21 mouse cellular contexts compared by ENCODE assay signal in the genomic region with DNA sequence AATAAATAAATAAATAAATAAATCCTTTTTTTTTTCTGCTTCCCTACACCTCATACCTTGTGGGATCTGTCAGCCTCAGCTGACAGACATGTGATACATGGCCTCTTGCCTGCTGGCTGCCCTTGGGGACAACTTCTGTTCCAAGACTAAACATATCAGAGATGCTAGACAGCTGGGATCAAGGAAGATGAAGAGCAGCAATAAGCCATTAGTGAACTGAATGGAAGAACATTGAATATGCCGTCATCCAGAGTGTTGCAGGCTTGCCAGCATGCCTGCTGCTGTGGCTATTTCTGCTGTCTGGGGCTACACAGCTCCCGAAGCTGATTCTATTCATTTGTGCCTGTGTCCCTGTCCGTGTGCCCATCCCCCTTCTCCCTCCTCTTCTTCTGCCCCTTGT. TPM values are rescaled to one million over a fixed set of nuclear protein-coding genes. Genes with fewer than 3 reads are reported as not detected.
A peak's percentile ranks its signal among the peaks of the same experiment; 100 is the strongest.
DNase-seq lines count a peak whose midpoint lies in the region; ATAC-seq and TF ChIP-seq lines count a peak whose summit lies in the region.
"Had no signal": no experiment of that assay in that cellular context is flagged by ENCODE, and none has a peak within 500 bp of the region (broad histone marks: within the 10 kb centered on the region; RNA-seq: fewer than 3 reads in every experiment).

No protein-coding gene starts in this region.

- no peaks in the 10 kb centered on the region for H3K79me2 ChIP-seq in heart, adult 2 months (replicated peaks; ENCODE audit: control insufficient read depth, insufficient read depth, low read length)

- peak overlapping the region; percentile 75 for H3K27ac ChIP-seq in heart, adult 2 months
- H3K27ac ChIP-seq in heart, embryonic 11.5 days (ENCODE audit: low read depth, low read length): no peak overlapping the region
- no peak overlapping the region for H3K27ac ChIP-seq in heart, embryonic 15.5 days
- no peak overlapping the region for H3K27ac ChIP-seq in thymus, adult 2 months (ENCODE audit: control insufficient read depth, insufficient read depth, low read length)
- H3K27ac ChIP-seq: forebrain, embryonic 15.5 days; hindbrain, postnatal 0 days; limb, embryonic 13.5 days; liver, embryonic 13.5 days; midbrain, embryonic 10.5 days; neural tube, embryonic 12.5 days had no signal

- TF ChIP-seq CTCF in heart, adult 2 months (IDR thresholded peaks at IDR 0.05): no peak
- TF ChIP-seq CTCF in thymus, adult 2 months (IDR thresholded peaks at IDR 0.05; ENCODE audit: borderline replicate concordance, control insufficient read depth, extremely low read depth, insufficient read depth, low read length, poor library complexity): no peak

- peak; percentile 65 to 76 for DNase-seq in heart, adult 2 months
- peak; percentile 63 to 76 for DNase-seq in gastrocnemius, adult 8-10 months (ENCODE audit: low spot score in 2 of 2)
- DNase-seq in lung, postnatal 10 days: peak; percentile 62
- DNase-seq in thymus, adult 2 months: no peak
- DNase-seq in ovary, adult 18-20 months (ENCODE audit: low spot score): no peak
- DNase-seq: adrenal gland, postnatal 10 days; cerebellum, postnatal 25 days; embryo, embryonic 11 days; liver, embryonic 13.5 days; spleen, adult 18-20 months; thymus, postnatal 4 days had no signal

- intact Hi-C loops in heart, adult 2 months (cut with DNase I): no loop called here

- ATAC-seq in heart, embryonic 11.5 days (replicated peaks; ENCODE audit: insufficient number of reproducible peaks, low FRiP score, low TSS enrichment): no peak
- ATAC-seq in heart, embryonic 15.5 days (replicated peaks; ENCODE audit: insufficient number of reproducible peaks, insufficient read depth, low FRiP score, low read depth): peak; percentile 55; the same call in 1 of the 2 replicates
- no peak for ATAC-seq in activated CD4-positive, CD25-positive, alpha-beta regulatory T cell, adult 4 months
- ATAC-seq: forebrain, embryonic 15.5 days; hindbrain, postnatal 0 days; intestine, postnatal 0 days had no signal

- no peaks in the 10 kb centered on the region for H3K36me3 ChIP-seq in heart, adult 2 months (ENCODE audit: control insufficient read depth, insufficient read depth, low read length)
- H3K36me3 ChIP-seq in heart, embryonic 11.5 days (ENCODE audit: control insufficient read depth, insufficient read depth, low read length): no peaks in the 10 kb centered on the region
- no peaks in the 10 kb centered on the region for H3K36me3 ChIP-seq in heart, embryonic 15.5 days
- no peaks in the 10 kb centered on the region for H3K36me3 ChIP-seq in thymus, adult 2 months (ENCODE audit: control insufficient read depth, insufficient read depth, low read length)
- H3K36me3 ChIP-seq: forebrain, embryonic 15.5 days; limb, embryonic 13.5 days; liver, embryonic 13.5 days; midbrain, embryonic 10.5 days; neural tube, embryonic 12.5 days had no signal

- no peak overlapping the region for H3K4me3 ChIP-seq in heart, adult 2 months
- H3K4me3 ChIP-seq in heart, embryonic 11.5 days (ENCODE audit: low read depth, low read length): no peak overlapping the region
- no peak overlapping the region for H3K4me3 ChIP-seq in heart, embryonic 15.5 days
- no peak overlapping the region for H3K4me3 ChIP-seq in thymus, adult 2 months (ENCODE audit: control insufficient read depth, insufficient read depth, low read length)
- H3K4me3 ChIP-seq: forebrain, embryonic 15.5 days; limb, embryonic 13.5 days; liver, embryonic 13.5 days; midbrain, embryonic 10.5 days; neural tube, embryonic 12.5 days had no signal

- no peak overlapping the region for H3K9ac ChIP-seq in heart, adult 2 months (ENCODE audit: low read depth, low read length)
- no peak overlapping the region for H3K9ac ChIP-seq in heart, embryonic 11.5 days (ENCODE audit: low read depth, low read length)
- H3K9ac ChIP-seq in heart, embryonic 15.5 days: no peak overlapping the region
- H3K9ac ChIP-seq: forebrain, embryonic 15.5 days; limb, embryonic 13.5 days; liver, embryonic 13.5 days; neural tube, embryonic 12.5 days had no signal

- TF ChIP-seq POLR2A in heart, adult 2 months (IDR thresholded peaks at IDR 0.05; ENCODE audit: insufficient read depth, low read depth, low read length): no peak
- TF ChIP-seq POLR2A in thymus, adult 2 months (IDR thresholded peaks at IDR 0.05; ENCODE audit: control insufficient read depth, extremely low read depth, insufficient read depth, low read length, poor library complexity): no peak

- WGBS in heart, adult 2 months: 41% methylated on average over 3 of the region's 3 CpGs
- 79% methylated on average over 3 of the region's 3 CpGs for WGBS in heart, embryonic 11.5 days (ENCODE audit: insufficient replicate concordance)
- WGBS in heart, embryonic 15.5 days: 60% methylated on average over 3 of the region's 3 CpGs
- 89% methylated on average over 3 of the region's 3 CpGs for WGBS in thymus, adult 2 months

- no peaks in the 10 kb centered on the region for H3K4me1 ChIP-seq in heart, adult 2 months (ENCODE audit: control insufficient read depth, insufficient read depth, low read length)
- no peaks in the 10 kb centered on the region for H3K4me1 ChIP-seq in heart, embryonic 11.5 days (ENCODE audit: control insufficient read depth, insufficient read depth, low read length)
- no peaks in the 10 kb centered on the region for H3K4me1 ChIP-seq in heart, embryonic 15.5 days (replicated peaks)
- H3K4me1 ChIP-seq in thymus, adult 2 months (replicated peaks; ENCODE audit: control insufficient read depth, insufficient read depth, low read length): no peaks in the 10 kb centered on the region
- H3K4me1 ChIP-seq: forebrain, embryonic 15.5 days; limb, embryonic 13.5 days; midbrain, embryonic 10.5 days; neural tube, embryonic 12.5 days had no signal

- peak; percentile 95 for TF ChIP-seq EP300 in heart, adult 2 months (IDR thresholded peaks at IDR 0.05; ENCODE audit: insufficient read depth, low read depth, low read length)

- H3K4me2 ChIP-seq in heart, embryonic 11.5 days: no peak overlapping the region
- no peak overlapping the region for H3K4me2 ChIP-seq in heart, embryonic 15.5 days
- H3K4me2 ChIP-seq: forebrain, embryonic 15.5 days; limb, embryonic 13.5 days; liver, embryonic 13.5 days; neural tube, embryonic 12.5 days had no signal

- no peaks in the 10 kb centered on the region for H3K27me3 ChIP-seq in heart, adult 2 months (ENCODE audit: control insufficient read depth, insufficient read depth, low read length)
- no peaks in the 10 kb centered on the region for H3K27me3 ChIP-seq in heart, embryonic 11.5 days (ENCODE audit: control insufficient read depth, insufficient read depth, low read length)
- no peaks in the 10 kb centered on the region; the same call in 1 of the 2 replicates for H3K27me3 ChIP-seq in heart, embryonic 15.5 days
- H3K27me3 ChIP-seq in thymus, adult 2 months (ENCODE audit: control insufficient read depth, insufficient read depth, low read length): no peaks in the 10 kb centered on the region
- H3K27me3 ChIP-seq: forebrain, embryonic 15.5 days; liver, embryonic 13.5 days; neural tube, embryonic 12.5 days had no signal

- H3K9me3 ChIP-seq in heart, embryonic 11.5 days (replicated peaks; ENCODE audit: control insufficient read depth, low read length): no peaks in the 10 kb centered on the region
- no peaks in the 10 kb centered on the region; the same call in 1 of the 2 replicates for H3K9me3 ChIP-seq in heart, embryonic 15.5 days (replicated peaks)
- H3K9me3 ChIP-seq: forebrain, embryonic 15.5 days; liver, embryonic 13.5 days; neural tube, embryonic 12.5 days had no signal

RNA-seq across cellular contexts. Expression of a gene that starts 8.3 kb away (rescaled TPM):
- total RNA-seq in heart, adult 2 months (2021): 10 to 100 TPM; 85.5 to 96.6 TPM
- polyA plus RNA-seq in heart, adult 2 months (2012; rRNA removed): 138 and 175 TPM in 2 replicates
- 92.0 and 94.3 TPM in 2 replicates for polyA plus RNA-seq in heart, embryonic 11.5 days (2014; fragmentation: Nextera tagmentation; extraction: Ambion mirVana)
- 10 to 100 TPM; 64.3 to 69.4 (median 66.1) TPM for total RNA-seq in gastrocnemius, adult 8-10 months (2022)
- polyA plus RNA-seq in heart, embryonic 15.5 days (2015; fragmentation: Nextera tagmentation; extraction: Ambion mirVana): 76.0 and 84.3 TPM in 2 replicates
- 10 to 100 TPM; 67.7 to 68.5 TPM for polyA plus RNA-seq in activated CD4-positive, CD25-positive, alpha-beta regulatory T cell, adult 4 months (2017; shearing (Covaris generic))
- polyA plus RNA-seq in thymus, adult 2 months (2012; rRNA removed): 102 and 109 TPM in 2 replicates

RNA-seq across cellular contexts. Expression of a gene that starts 8.5 kb away (rescaled TPM):
- 1,000 to 10,000 TPM; 1,611 to 1,957 TPM for total RNA-seq in heart, adult 2 months (2021)
- polyA plus RNA-seq in heart, adult 2 months (2012; rRNA removed): 1,204 and 1,461 TPM in 2 replicates
- polyA plus RNA-seq in heart, embryonic 11.5 days (2014; fragmentation: Nextera tagmentation; extraction: Ambion mirVana): 201 and 244 TPM in 2 replicates
- 100 to 1,000 TPM; 653 to 755 (median 701) TPM for total RNA-seq in gastrocnemius, adult 8-10 months (2022)
- 264 and 278 TPM in 2 replicates for polyA plus RNA-seq in heart, embryonic 15.5 days (2015; fragmentation: Nextera tagmentation; extraction: Ambion mirVana)
- polyA plus RNA-seq in activated CD4-positive, CD25-positive, alpha-beta regulatory T cell, adult 4 months (2017; shearing (Covaris generic)): 100 to 1,000 TPM; 121 to 141 TPM
- 153 and 168 TPM in 2 replicates for polyA plus RNA-seq in thymus, adult 2 months (2012; rRNA removed)

RNA-seq across cellular contexts. Expression of a gene that starts 15.4 kb away (rescaled TPM):
- 10 to 100 TPM; 19.7 to 22.0 TPM for total RNA-seq in heart, adult 2 months (2021)
- 21.1 and 25.2 TPM in 2 replicates for polyA plus RNA-seq in heart, adult 2 months (2012; rRNA removed)
- polyA plus RNA-seq in heart, embryonic 11.5 days (2014; fragmentation: Nextera tagmentation; extraction: Ambion mirVana): 69.5 and 71.7 TPM in 2 replicates
- total RNA-seq in gastrocnemius, adult 8-10 months (2022): 10 to 100 TPM; 20.6 to 26.3 (median 21.5) TPM
- 45.8 and 60.3 TPM in 2 replicates for polyA plus RNA-seq in heart, embryonic 15.5 days (2015; fragmentation: Nextera tagmentation; extraction: Ambion mirVana)
- polyA plus RNA-seq in activated CD4-positive, CD25-positive, alpha-beta regulatory T cell, adult 4 months (2017; shearing (Covaris generic)): 10 to 100 TPM; 81.0 to 91.5 TPM
- 43.4 and 45.5 TPM in 2 replicates for polyA plus RNA-seq in thymus, adult 2 months (2012; rRNA removed)

RNA-seq across cellular contexts. Expression of a gene that starts 53.0 kb away (rescaled TPM):
- under 1 TPM in 1 of 2 experiments, not detected in 1; 0.08 TPM for total RNA-seq in heart, adult 2 months (2021)
- polyA plus RNA-seq in heart, adult 2 months (2012; rRNA removed): 0.25 and 0.38 TPM in 2 replicates
- not detected in 2 replicates for polyA plus RNA-seq in heart, embryonic 11.5 days (2014; fragmentation: Nextera tagmentation; extraction: Ambion mirVana)
- total RNA-seq in gastrocnemius, adult 8-10 months (2022): under 1 TPM in 3 of 4 experiments, not detected in 1; 0.07 to 0.32 (median 0.12) TPM
- not detected in 2 replicates for polyA plus RNA-seq in heart, embryonic 15.5 days (2015; fragmentation: Nextera tagmentation; extraction: Ambion mirVana)
- not detected for polyA plus RNA-seq in activated CD4-positive, CD25-positive, alpha-beta regulatory T cell, adult 4 months (2017; shearing (Covaris generic))
- 0.20 and 0.24 TPM in 2 replicates for polyA plus RNA-seq in thymus, adult 2 months (2012; rRNA removed)
- total RNA-seq: adrenal gland, postnatal 10 days; monocyte, adult 5-6 weeks had no signal
- polyA plus RNA-seq: midbrain, embryonic 10.5 days; neural tube, embryonic 12.5 days had no signal

Comparison
In these comparisons a context has a peak if more than half of its experiments do, and no peak if none do; other contexts are left out.
1. DNase-seq: peak in heart, adult 2 months (2 of 2), gastrocnemius, adult 8-10 months (2 of 2) and lung, postnatal 10 days (single experiment); none in thymus, adult 2 months (single experiment) and ovary, adult 18-20 months (single experiment).